Mouse (Mus musculus): ENCODE data around the gene Fpr1.

Fpr1 gene

DNA sequence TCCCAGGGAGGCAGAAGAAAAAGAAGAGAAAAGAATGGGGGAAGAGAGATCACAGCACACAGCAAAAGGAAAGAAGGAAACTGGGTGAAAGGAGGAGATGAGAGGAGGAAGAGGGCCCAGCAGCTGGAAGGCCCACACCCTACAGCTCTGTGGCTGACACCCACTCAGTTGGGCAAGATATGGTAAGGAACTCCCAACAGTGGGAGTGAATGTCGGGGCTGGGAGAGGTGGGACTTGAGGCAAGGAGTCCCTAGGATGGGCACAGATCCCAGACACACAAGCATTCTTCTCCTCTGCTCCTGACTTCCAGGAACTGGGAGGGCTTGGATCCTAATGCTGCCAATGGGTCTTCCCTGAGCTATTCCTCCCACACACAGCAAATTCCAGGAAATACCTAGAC lies 21.4 kb downstream of the Fpr1 start:
- no peak for TF ChIP-seq GATA4 (IDR thresholded peaks at IDR 0.05; ENCODE audit: insufficient replicate concordance, low read length)

- no peak for TF ChIP-seq GATA4 (IDR thresholded peaks at IDR 0.05; ENCODE audit: insufficient replicate concordance, low read length)
These were observed 23.6 kb downstream of the Fpr1 start for GRCm38 (mm10) chr17:17860110-17860509.

DNA sequence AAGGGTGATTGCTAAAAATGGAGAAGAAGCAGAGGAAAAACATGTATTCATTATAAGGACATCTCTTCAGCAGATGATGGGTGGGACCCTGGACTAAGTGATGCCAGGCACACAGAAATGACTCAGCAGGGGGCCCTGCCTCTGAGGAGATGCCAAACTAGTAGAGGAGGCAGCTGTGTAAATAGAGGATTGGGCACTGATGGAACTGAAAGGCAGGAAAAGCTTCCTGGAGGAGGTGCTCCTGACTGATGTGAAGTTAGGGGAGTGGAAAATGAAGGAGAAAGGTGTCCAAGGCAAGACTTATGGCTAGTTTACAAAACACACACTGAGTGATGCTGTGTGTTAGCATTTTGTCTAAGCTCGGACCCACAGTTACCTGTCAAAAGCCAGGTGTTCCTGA lies 26.3 kb downstream of the Fpr1 start:
- no peak for TF ChIP-seq GATA4 (IDR thresholded peaks at IDR 0.05; ENCODE audit: insufficient replicate concordance, low read length)

- TF ChIP-seq GATA4 (IDR thresholded peaks at IDR 0.05; ENCODE audit: insufficient replicate concordance, low read length), result no peak
These were observed 27.1 kb downstream of the Fpr1 start for GRCm38 (mm10) chr17:17856612-17857011.

DNA sequence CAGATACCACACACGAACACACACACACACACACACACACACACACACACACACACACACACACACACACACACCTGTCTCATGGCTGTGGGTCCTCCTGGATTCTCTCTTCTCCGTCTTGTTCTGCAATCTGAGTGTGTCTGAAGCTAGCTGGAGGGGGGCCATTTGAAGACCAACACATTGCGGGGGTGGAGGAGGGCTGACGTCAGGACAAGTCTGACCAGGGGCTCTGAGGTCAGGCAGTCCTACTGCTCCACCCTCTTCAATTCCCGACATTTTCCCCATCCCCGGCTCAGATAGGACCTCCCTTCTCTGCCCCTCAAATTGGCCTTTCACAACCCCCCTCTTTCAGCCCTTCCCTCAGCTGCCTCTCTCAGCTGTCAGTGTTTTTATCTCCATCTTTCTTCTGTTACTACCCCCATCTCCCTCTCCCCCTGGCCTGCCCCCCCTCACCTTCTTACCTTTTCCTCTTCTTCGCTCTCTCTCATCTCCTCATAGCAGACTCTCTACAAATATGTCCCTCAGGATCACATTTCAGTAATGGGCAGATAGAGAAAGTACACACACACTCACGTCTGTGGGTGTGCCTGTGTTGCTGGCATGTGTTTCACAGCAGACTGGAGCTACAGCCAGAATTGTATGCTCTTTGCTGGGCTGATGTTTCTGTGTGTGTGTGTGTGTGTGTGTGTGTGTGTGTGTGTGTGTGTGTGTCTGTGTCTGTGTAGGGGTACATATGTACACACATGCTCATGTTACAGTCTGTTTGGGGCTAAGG lies 28.5 kb downstream of the Fpr1 start, which contains the start of gene Has1:
Gene Has1 (minus strand): TSS at position 142 of the 775 bp plus-strand sequence.
- TF ChIP-seq GATA4 (IDR thresholded peaks at IDR 0.05; ENCODE audit: insufficient replicate concordance, low read length), result no peak

DNA sequence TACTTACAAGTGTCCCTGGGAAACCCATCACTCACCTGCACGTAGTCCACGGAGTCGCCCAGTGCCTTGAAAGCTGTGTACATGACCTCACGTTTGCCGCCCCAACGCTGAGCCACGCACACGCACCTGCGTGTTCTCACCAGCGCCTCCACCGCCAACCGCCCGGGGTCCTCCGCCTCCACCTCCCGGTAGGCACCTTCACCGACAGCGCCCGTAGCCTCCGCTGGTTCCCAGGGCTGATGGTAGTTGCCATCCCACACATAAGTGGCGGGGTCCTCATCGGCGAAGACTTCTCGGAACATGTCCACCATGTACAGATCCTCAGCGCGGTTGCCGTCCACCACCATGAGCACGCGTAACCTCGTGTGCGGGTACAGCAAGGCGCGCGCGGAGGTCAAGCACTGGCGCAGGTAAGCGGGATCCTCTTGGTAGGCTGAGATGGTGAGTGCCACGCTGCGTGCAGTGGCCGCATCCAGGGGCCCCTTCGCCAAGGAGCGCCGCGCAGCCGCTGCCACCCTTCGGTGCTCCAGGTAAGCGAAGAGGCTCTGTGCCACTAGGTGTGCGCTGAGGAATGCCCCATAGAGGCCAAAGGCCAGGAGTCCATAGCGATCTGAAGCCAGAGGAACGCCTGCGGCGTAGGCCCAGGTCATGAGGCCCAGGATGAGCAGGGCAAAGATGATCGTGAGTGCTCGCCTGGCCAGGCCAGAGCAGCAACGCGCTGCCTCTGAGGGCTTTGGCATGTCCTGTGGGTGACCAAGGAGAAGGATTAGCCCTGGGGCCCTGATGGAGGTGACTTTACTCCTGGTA lies 33.6 kb downstream of the Fpr1 start:
- TF ChIP-seq GATA4 (IDR thresholded peaks at IDR 0.05; ENCODE audit: insufficient replicate concordance, low read length), result no peak

DNA sequence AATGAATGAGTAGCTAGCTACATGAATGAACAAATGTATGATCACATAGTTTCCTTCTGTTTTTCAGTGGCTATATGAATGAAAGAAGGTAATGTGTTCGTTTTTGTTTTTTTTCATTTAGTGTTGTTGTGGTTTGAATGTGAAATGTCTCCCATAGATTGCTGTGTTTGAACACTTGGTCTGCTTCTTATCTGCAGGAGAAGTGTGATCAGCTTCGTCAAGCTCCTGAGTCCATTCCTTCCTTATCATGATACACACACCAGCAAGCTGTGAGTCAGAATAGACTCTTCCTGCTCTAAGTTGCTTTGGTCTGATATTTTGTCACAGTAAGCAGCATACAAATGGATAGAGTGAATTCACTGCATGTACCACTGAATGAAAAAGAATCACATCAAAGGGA lies 34.8 kb downstream of the Fpr1 start:
- no peak for TF ChIP-seq GATA4 (IDR thresholded peaks at IDR 0.05; ENCODE audit: insufficient replicate concordance, low read length)

- no peak for TF ChIP-seq GATA4 (IDR thresholded peaks at IDR 0.05; ENCODE audit: insufficient replicate concordance, low read length)
These were observed 38.3 kb downstream of the Fpr1 start for GRCm38 (mm10) chr17:17845187-17846027.

- no peak for TF ChIP-seq GATA4 (IDR thresholded peaks at IDR 0.05; ENCODE audit: insufficient replicate concordance, low read length)
These were observed 40.0 kb downstream of the Fpr1 start for GRCm38 (mm10) chr17:17843534-17844261.

DNA sequence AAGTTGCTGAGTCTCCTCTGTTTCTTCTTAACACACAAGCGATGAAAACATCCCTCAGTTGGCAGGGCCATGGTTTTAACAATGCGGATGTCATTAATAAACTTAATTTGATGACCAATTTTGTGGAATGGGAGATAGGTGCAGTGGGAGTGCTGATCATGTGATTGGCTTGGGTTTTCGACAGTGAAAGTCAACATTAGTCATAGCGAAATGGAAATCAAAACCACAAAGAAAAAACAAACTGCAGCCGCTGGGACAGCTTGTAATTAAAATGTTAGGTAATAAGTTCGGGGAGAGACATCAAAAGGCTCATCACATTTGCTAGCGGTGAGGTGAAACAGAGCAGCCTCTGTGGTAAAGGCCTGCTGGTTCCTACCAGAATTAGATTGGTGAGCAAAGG lies 42.9 kb downstream of the Fpr1 start:
- TF ChIP-seq GATA4 (IDR thresholded peaks at IDR 0.05; ENCODE audit: insufficient replicate concordance, low read length), result no peak

- TF ChIP-seq GATA4 (IDR thresholded peaks at IDR 0.05; ENCODE audit: insufficient replicate concordance, low read length), result no peak
These were observed 44.5 kb downstream of the Fpr1 start for GRCm38 (mm10) chr17:17839276-17839675.

- peak; percentile 82; the same call in 1 of the 2 replicates for TF ChIP-seq GATA4 (IDR thresholded peaks at IDR 0.05; ENCODE audit: insufficient replicate concordance, low read length)
These were observed 45.6 kb downstream of the Fpr1 start for GRCm38 (mm10) chr17:17837919-17838701.

- TF ChIP-seq GATA4 (IDR thresholded peaks at IDR 0.05; ENCODE audit: insufficient replicate concordance, low read length), result no peak
These were observed 46.3 kb downstream of the Fpr1 start for GRCm38 (mm10) chr17:17837426-17837825.

DNA sequence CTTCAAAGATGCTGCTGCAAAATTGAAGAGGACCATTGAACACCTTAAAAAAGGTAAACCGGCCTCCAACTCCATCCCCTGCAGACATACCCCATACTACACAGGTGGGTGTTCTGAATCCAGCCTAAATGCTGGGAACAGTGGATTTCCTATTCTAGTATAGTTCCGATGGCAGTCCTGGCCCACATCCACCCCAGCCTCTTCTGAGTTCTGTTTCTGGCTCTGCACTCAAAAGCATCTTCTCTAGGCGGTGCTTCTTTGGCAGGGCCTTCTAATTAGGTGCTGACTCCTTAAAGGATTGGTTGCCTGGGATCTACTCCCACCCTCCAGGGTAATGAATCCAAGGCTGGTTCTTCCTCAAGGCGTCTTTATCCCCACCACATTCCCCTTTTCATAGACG lies 47.6 kb downstream of the Fpr1 start:
- no peak for TF ChIP-seq GATA4 (IDR thresholded peaks at IDR 0.05; ENCODE audit: insufficient replicate concordance, low read length)
